Mouse (Mus musculus) forebrain, embryonic 15.5 days (tissue): Measurements from ENCODE around the gene Bcl11b. TPM values are rescaled to one million over a fixed set of nuclear protein-coding genes. Genes with fewer than 3 reads are reported as not detected.
A peak's percentile ranks its signal among the peaks of the same experiment; 100 is the strongest.

ENCODE experiments used
- ATAC-seq: fragments of 200-750 bp; cut with Nextera tagmentation; replicated peaks from 2 replicates; pipeline ENCODE4 v1.8.0; 2017; ENCODE audit warnings: mild to moderate bottlenecking, moderate TSS enrichment, moderate library complexity
- H3K27ac ChIP-seq: fragments of 300-500 bp; sonication (generic); replicated peaks from 2 replicates; pipeline ENCODE4 v1.5.1; 2015; ENCODE audit warnings: mild to moderate bottlenecking, inconsistent platforms
- H3K27me3 ChIP-seq: fragments of 300-500 bp; sonication (generic); 2 replicates; pipeline ENCODE4 v1.6.1; 2015; ENCODE audit warnings: inconsistent platforms
- H3K36me3 ChIP-seq: fragments of 300-500 bp; sonication (generic); 2 replicates; pipeline ENCODE4 v1.6.1; 2015; ENCODE audit warnings: mild to moderate bottlenecking, inconsistent platforms
- H3K4me1 ChIP-seq: fragments of 300-500 bp; sonication (generic); 2 replicates; pipeline ENCODE4 v1.6.1; 2015; ENCODE audit warnings: inconsistent platforms
- H3K4me2 ChIP-seq: fragments of 300-500 bp; sonication (generic); replicated peaks from 2 replicates; pipeline ENCODE4 v1.6.1; 2015; ENCODE audit warnings: mild to moderate bottlenecking, inconsistent platforms
- H3K4me3 ChIP-seq: fragments of 300-500 bp; sonication (generic); 2 replicates; pipeline ENCODE4 v1.5.1; 2015; ENCODE audit warnings: mild to moderate bottlenecking, inconsistent platforms
- H3K9ac ChIP-seq: fragments of 300-500 bp; sonication (generic); replicated peaks from 2 replicates; pipeline ENCODE4 v1.6.1; 2015; ENCODE audit warnings: mild to moderate bottlenecking, inconsistent platforms
- H3K9me3 ChIP-seq: fragments of 300-500 bp; sonication (generic); 2 replicates; pipeline ENCODE4 v1.6.1; 2016; ENCODE audit warnings: inconsistent platforms
- WGBS: fragments of 180-500 bp; shearing (Covaris S2); methylation state at CpG from one replicate; pipeline ENCODE4 v1.1.7; 2015; ENCODE audit warnings: mixed read lengths; 5-methylcytosine and 5-hydroxymethylcytosine counted together
- polyA plus RNA-seq: library from polyadenylated mRNA; unstranded; fragments of >200 nt; fragmentation: Nextera tagmentation; extraction: Ambion mirVana; gene quantifications from 2 replicates; pipeline ENCODE4 v1.2.1, GENCODE M21; 2015

Bcl11b gene
- polyA plus RNA-seq, 1 experiment from 2014 or later, result 117 TPM

GRCm38 (mm10) chr12:108005816-108006626, 2.6 kb upstream of the Bcl11b start:
- Histone ChIP-seq H3K27me3 (no peaks in the 10 kb centered on the region), H3K9me3 (no peaks in the 10 kb centered on the region), H3K4me2 (peak overlapping the region; percentile 87), H3K27ac (peak overlapping the region; percentile 99), H3K4me3 (peak overlapping the region; percentile 97), H3K9ac (peak overlapping the region; percentile 46), H3K4me1 (peaks cover 42% of the 10 kb centered on the region), H3K36me3 (no peaks in the 10 kb centered on the region)
- under 1% methylated on average over 55 of the region's 56 CpGs for WGBS
- ATAC-seq, result peak; percentile 82

GRCm38 (mm10) chr12:108005488-108005800, 2.0 kb upstream of the Bcl11b start:
- Histone ChIP-seq H3K4me1 (peaks cover 42% of the 10 kb centered on the region), H3K4me2 (peak overlapping the region; percentile 87), H3K27me3 (no peaks in the 10 kb centered on the region), H3K27ac (peak overlapping the region; percentile 99), H3K9ac (peak overlapping the region; percentile 46; the same call in 1 of the 2 replicates), H3K4me3 (peak overlapping the region; percentile 97), H3K36me3 (no peaks in the 10 kb centered on the region), H3K9me3 (no peaks in the 10 kb centered on the region)
- ATAC-seq, result no peak; the same call in 1 of the 2 replicates
- WGBS, result 11% methylated on average over 14 of the region's 14 CpGs

GRCm38 (mm10) chr12:108004701-108005487, 1.5 kb upstream of the Bcl11b start:
- no peaks in the 10 kb centered on the region for H3K9me3 ChIP-seq
- 1% methylated on average over 42 of the region's 43 CpGs for WGBS
- peak overlapping the region; percentile 97 for H3K4me3 ChIP-seq
- H3K9ac ChIP-seq, result peak overlapping the region; percentile 46
- ATAC-seq, result no peak
- H3K4me2 ChIP-seq, result peak overlapping the region; percentile 87
- peak overlapping the region; percentile 99 for H3K27ac ChIP-seq
- H3K27me3 ChIP-seq, result no peaks in the 10 kb centered on the region
- H3K36me3 ChIP-seq, result no peaks in the 10 kb centered on the region
- peaks cover 45% of the 10 kb centered on the region for H3K4me1 ChIP-seq

- Histone ChIP-seq H3K4me3 (peak overlapping the region; percentile 97), H3K27me3 (no peaks in the 10 kb centered on the region), H3K36me3 (no peaks in the 10 kb centered on the region), H3K9me3 (no peaks in the 10 kb centered on the region), H3K9ac (peak overlapping the region; percentile 96), H3K4me2 (peak overlapping the region; percentile 87), H3K27ac (peak overlapping the region; percentile 99), H3K4me1 (peaks cover 42% of the 10 kb centered on the region)
- WGBS, result 0% methylated on average over 35 of the region's 35 CpGs
- peak; percentile 77 for ATAC-seq
Measured at GRCm38 (mm10) chr12:108003928-108004327, 526 bp upstream of the Bcl11b start.

GRCm38 (mm10) chr12:108002436-108003189, 789 bp downstream of the Bcl11b start:
- Histone ChIP-seq H3K4me1 (peaks cover 48% of the 10 kb centered on the region), H3K27ac (peak overlapping the region; percentile 99)

GRCm38 (mm10) chr12:108001652-108002340, 1.6 kb downstream of the Bcl11b start:
- no peaks in the 10 kb centered on the region for H3K9me3 ChIP-seq
- H3K4me1 ChIP-seq, result peaks cover 55% of the 10 kb centered on the region
- peak overlapping the region; percentile 96 for H3K9ac ChIP-seq
- peak overlapping the region; percentile 99 for H3K27ac ChIP-seq
- H3K4me3 ChIP-seq, result peak overlapping the region; percentile 97
- no peaks in the 10 kb centered on the region for H3K27me3 ChIP-seq
- H3K4me2 ChIP-seq, result peak overlapping the region; percentile 87
- H3K36me3 ChIP-seq, result no peaks in the 10 kb centered on the region
- WGBS, result 2% methylated on average over 37 of the region's 37 CpGs
- ATAC-seq, result no peak

More at GRCm38 (mm10) chr12:108002436-108003189, 789 bp downstream of the Bcl11b start:
- no peaks in the 10 kb centered on the region for H3K9me3 ChIP-seq
- H3K9ac ChIP-seq, result peak overlapping the region; percentile 96
- no peak for ATAC-seq
- under 1% methylated on average over 68 of the region's 78 CpGs for WGBS
- H3K4me3 ChIP-seq, result peak overlapping the region; percentile 97
- H3K27me3 ChIP-seq, result no peaks in the 10 kb centered on the region
- H3K36me3 ChIP-seq, result no peaks in the 10 kb centered on the region
- peak overlapping the region; percentile 87 for H3K4me2 ChIP-seq

GRCm38 (mm10) chr12:108000715-108001080, 2.7 kb downstream of the Bcl11b start:
- Histone ChIP-seq H3K9ac (peak overlapping the region; percentile 96), H3K9me3 (no peaks in the 10 kb centered on the region), H3K27me3 (no peaks in the 10 kb centered on the region), H3K4me1 (peaks cover 55% of the 10 kb centered on the region), H3K4me2 (peak overlapping the region; percentile 87), H3K27ac (peak overlapping the region; percentile 99), H3K36me3 (no peaks in the 10 kb centered on the region), H3K4me3 (peak overlapping the region; percentile 97)
- no peak for ATAC-seq
- 16% methylated on average over 2 of the region's 2 CpGs for WGBS

GRCm38 (mm10) chr12:107999751-108000714, 3.4 kb downstream of the Bcl11b start:
- peak overlapping the region; percentile 96 for H3K9ac ChIP-seq
- peaks cover 55% of the 10 kb centered on the region for H3K4me1 ChIP-seq
- no peaks in the 10 kb centered on the region for H3K27me3 ChIP-seq
- H3K27ac ChIP-seq, result peak overlapping the region; percentile 99
- no peaks in the 10 kb centered on the region for H3K36me3 ChIP-seq
- H3K4me3 ChIP-seq, result peak overlapping the region; percentile 97
- peak overlapping the region; percentile 87 for H3K4me2 ChIP-seq
- H3K9me3 ChIP-seq, result no peaks in the 10 kb centered on the region
- ATAC-seq, result no peak
- 49% methylated on average over 15 of the region's 15 CpGs for WGBS

- peaks cover 58% of the 10 kb centered on the region for H3K4me1 ChIP-seq
- 1% methylated on average over 20 of the region's 20 CpGs for WGBS
- H3K36me3 ChIP-seq, result no peaks in the 10 kb centered on the region
- H3K9me3 ChIP-seq, result no peaks in the 10 kb centered on the region
- H3K27me3 ChIP-seq, result no peaks in the 10 kb centered on the region
- ATAC-seq, result peak; percentile 54; the same call in 1 of the 2 replicates
- peak overlapping the region; percentile 87 for H3K4me2 ChIP-seq
- H3K27ac ChIP-seq, result peak overlapping the region; percentile 99
- peak overlapping the region; percentile 96 for H3K9ac ChIP-seq
- H3K4me3 ChIP-seq, result peak overlapping the region; percentile 97
Measured at GRCm38 (mm10) chr12:107998746-107999145, 4.7 kb downstream of the Bcl11b start.

- peak overlapping the region; percentile 97 for H3K4me3 ChIP-seq
- H3K4me1 ChIP-seq, result peaks cover 66% of the 10 kb centered on the region
- peak overlapping the region; percentile 96 for H3K9ac ChIP-seq
- H3K9me3 ChIP-seq, result no peaks in the 10 kb centered on the region
- peak overlapping the region; percentile 99 for H3K27ac ChIP-seq
- peak overlapping the region; percentile 87 for H3K4me2 ChIP-seq
- ATAC-seq, result no peak
- no peaks in the 10 kb centered on the region for H3K27me3 ChIP-seq
- no peaks in the 10 kb centered on the region for H3K36me3 ChIP-seq
- 41% methylated on average over 11 of the region's 11 CpGs for WGBS
Measured at GRCm38 (mm10) chr12:107997901-107998300, 5.5 kb downstream of the Bcl11b start.
